Mouse (Mus musculus) CH12.LX (cell line): ENCODE measurements at regions not wholly inside any gene's neighbourhood (a gene's known extent, or its start where the extent isn't known, plus 50 kb on each side); places are given as distances from the start of the nearest gene placed in this dataset.

Experiments
- CTCF ChIP-seq, 2 experiments: IDR thresholded peaks in 1 of 2; conservative IDR thresholded peaks in 1 of 2; 2 replicates each; pipeline ENCODE4 v1.5.1; 2011 to 2012; ENCODE audit warnings: low read depth in 2 of 2, low read length in 2 of 2, improper control_type of control experiment in 1 of 2, inconsistent platforms in 1 of 2, mild to moderate bottlenecking in 1 of 2, moderate library complexity in 1 of 2
- GABPA ChIP-seq: IDR thresholded peaks from 2 replicates; pipeline ENCODE4 v1.6.1; 2012; ENCODE audit warnings: low read depth, low read length, improper control_type of control experiment, inconsistent platforms; ENCODE audit not compliant: insufficient replicate concordance
- HCFC1 ChIP-seq: IDR thresholded peaks from 2 replicates; pipeline ENCODE4 v1.6.1; 2012; ENCODE audit warnings: low read depth, mild to moderate bottlenecking, inconsistent platforms, low read length, improper control_type of control experiment
- JUND ChIP-seq: conservative IDR thresholded peaks from 2 replicates; pipeline ENCODE4 v1.6.1; 2011; ENCODE audit warnings: low read depth, low read length, improper control_type of control experiment
- MAX ChIP-seq: IDR thresholded peaks from 2 replicates; pipeline ENCODE4 v1.6.1; 2011; ENCODE audit warnings: low read length, improper control_type of control experiment
- POLR2A ChIP-seq: IDR thresholded peaks from 2 replicates; pipeline ENCODE4 v1.6.1; 2011; ENCODE audit warnings: low read depth, mild to moderate bottlenecking, improper control_type of control experiment, low read length
- USF1 ChIP-seq: IDR thresholded peaks from 2 replicates; pipeline ENCODE4 v1.6.1; 2014; ENCODE audit warnings: low read depth, mild to moderate bottlenecking, inconsistent platforms, low read length, improper control_type of control experiment

DNA sequence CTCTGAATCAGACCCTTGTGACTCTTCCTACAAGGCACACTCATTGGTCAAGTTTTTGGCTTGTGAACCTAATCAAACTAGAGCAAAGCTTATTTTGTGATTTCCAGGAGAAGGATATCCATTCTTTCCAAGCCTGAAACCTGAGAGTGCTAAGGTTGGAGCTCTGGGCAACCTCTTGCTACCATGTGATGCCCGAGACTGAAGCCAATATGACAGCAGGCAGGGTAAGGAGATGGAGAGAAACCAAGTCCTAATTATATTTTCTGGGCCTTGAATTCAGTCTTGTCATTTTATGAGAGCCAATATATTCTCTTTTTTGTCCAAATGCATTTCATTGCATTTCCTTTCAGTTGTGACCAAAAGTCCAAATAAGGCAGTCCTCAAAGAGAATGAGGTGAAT, 434.5 kb downstream of the 9330182O14Rik start:
- TF ChIP-seq MAX (no peak), POLR2A (no peak), GABPA (no peak), JUND (no peak), HCFC1 (no peak), USF1 (no peak), CTCF (conservative IDR thresholded peaks at IDR 0.05 in 1 of 2, IDR thresholded peaks at IDR 0.05 in 1 of 2; ENCODE audit: low read depth in 2 of 2, low read length in 2 of 2) (no peak)
